Mouse (Mus musculus) kidney, adult 2 months (tissue): ENCODE data around the gene Pum1. TPM values are rescaled to one million over a fixed set of nuclear protein-coding genes. Genes with fewer than 3 reads are reported as not detected.

ENCODE experiments used
- DNase-seq: peaks from one replicate; pipeline ENCODE4 v3.0.0; 2021
- H3K27ac ChIP-seq: fragments of 200-500 bp; 2 replicates; pipeline ENCODE4 v1.5.1; 2012; ENCODE audit warnings: low read depth, low read length, control low read depth, inconsistent platforms; ENCODE audit not compliant: insufficient read depth
- H3K27me3 ChIP-seq: fragments of 200-500 bp; replicated peaks from 2 replicates; pipeline ENCODE4 v1.6.1; 2012; ENCODE audit warnings: mild to moderate bottlenecking, moderate library complexity, low read length, inconsistent platforms; ENCODE audit not compliant: control insufficient read depth, insufficient read depth
- H3K36me3 ChIP-seq: fragments of 200-500 bp; 2 replicates; pipeline ENCODE4 v1.6.1; 2012; ENCODE audit warnings: mild to moderate bottlenecking, moderate library complexity, low read length, inconsistent platforms; ENCODE audit not compliant: control insufficient read depth, insufficient read depth
- H3K4me1 ChIP-seq: fragments of 200-500 bp; 2 replicates; pipeline ENCODE4 v1.6.1; 2011; ENCODE audit warnings: low read length; ENCODE audit not compliant: control insufficient read depth, insufficient read depth
- H3K4me3 ChIP-seq: fragments of 200-500 bp; 2 replicates; pipeline ENCODE4 v1.5.1; 2011; ENCODE audit warnings: mild to moderate bottlenecking, low read depth, low read length, control low read depth; ENCODE audit not compliant: insufficient read depth
- POLR2A ChIP-seq: fragments of 200-500 bp; IDR thresholded peaks from one replicate; pipeline ENCODE4 v1.6.1; 2011; ENCODE audit warnings: low read depth, low read length, control low read depth
- WGBS: fragments of 180-500 bp; shearing (Covaris S2); methylation state at CpG from one replicate; pipeline ENCODE4 v1.1.7; 2018; 5-methylcytosine and 5-hydroxymethylcytosine counted together
- polyA plus RNA-seq: library from polyadenylated mRNA; depleted of rRNA; stranded (reverse); fragments of >200 nt; gene quantifications from 2 replicates; pipeline ENCODE4 v1.2.3, GENCODE M21; 2012; rRNA removed

Gene Pum1
- polyA plus RNA-seq, 1 experiment = 45.9 TPM

GRCm38 (mm10) chr4:130828851-130829673 is 165.9 kb downstream of the Pum1 start:
- H3K27ac ChIP-seq = peak overlapping the region; percentile 67; the same call in 1 of the 2 replicates
- H3K27me3 ChIP-seq = no peaks in the 10 kb centered on the region
- H3K4me3 ChIP-seq = peak overlapping the region; percentile 12; the same call in 1 of the 2 replicates
- WGBS = 14% methylated on average over 18 of the region's 18 CpGs
- no peak for TF ChIP-seq POLR2A
- DNase-seq = peak; percentile 89
- H3K36me3 ChIP-seq = no peaks in the 10 kb centered on the region
- H3K4me1 ChIP-seq = 0 out of 2 replicates have a peak, but pooled peaks cover 5% of the 10 kb centered on the region

Other genes with a start within 250 kb of the Pum1 start
- 25.7 and 29.3 TPM in 2 replicates for gene Nkain1, start 89.1 kb upstream of the Pum1 start, polyA plus RNA-seq
- gene Sdc3, start 129.2 kb downstream of the Pum1 start, polyA plus RNA-seq = 27.1 and 45.3 TPM in 2 replicates
- 35.6 and 79.8 TPM in 2 replicates for gene Laptm5, start 249.8 kb downstream of the Pum1 start, polyA plus RNA-seq